Mouse (Mus musculus) c-Kit-negative CD71-positive TER-119-positive erythroid progenitor cells, embryonic 14.5 days (primary cell): ENCODE results near the gene Cbx3.
A peak's percentile ranks its signal among the peaks of the same experiment; 100 is the strongest.

ENCODE experiments used
- DNase-seq: peaks from one replicate; pipeline ENCODE4 v3.0.0-alpha.2; 2013; ENCODE audit warnings: low read depth, low spot score

The Cbx3 gene

DNA sequence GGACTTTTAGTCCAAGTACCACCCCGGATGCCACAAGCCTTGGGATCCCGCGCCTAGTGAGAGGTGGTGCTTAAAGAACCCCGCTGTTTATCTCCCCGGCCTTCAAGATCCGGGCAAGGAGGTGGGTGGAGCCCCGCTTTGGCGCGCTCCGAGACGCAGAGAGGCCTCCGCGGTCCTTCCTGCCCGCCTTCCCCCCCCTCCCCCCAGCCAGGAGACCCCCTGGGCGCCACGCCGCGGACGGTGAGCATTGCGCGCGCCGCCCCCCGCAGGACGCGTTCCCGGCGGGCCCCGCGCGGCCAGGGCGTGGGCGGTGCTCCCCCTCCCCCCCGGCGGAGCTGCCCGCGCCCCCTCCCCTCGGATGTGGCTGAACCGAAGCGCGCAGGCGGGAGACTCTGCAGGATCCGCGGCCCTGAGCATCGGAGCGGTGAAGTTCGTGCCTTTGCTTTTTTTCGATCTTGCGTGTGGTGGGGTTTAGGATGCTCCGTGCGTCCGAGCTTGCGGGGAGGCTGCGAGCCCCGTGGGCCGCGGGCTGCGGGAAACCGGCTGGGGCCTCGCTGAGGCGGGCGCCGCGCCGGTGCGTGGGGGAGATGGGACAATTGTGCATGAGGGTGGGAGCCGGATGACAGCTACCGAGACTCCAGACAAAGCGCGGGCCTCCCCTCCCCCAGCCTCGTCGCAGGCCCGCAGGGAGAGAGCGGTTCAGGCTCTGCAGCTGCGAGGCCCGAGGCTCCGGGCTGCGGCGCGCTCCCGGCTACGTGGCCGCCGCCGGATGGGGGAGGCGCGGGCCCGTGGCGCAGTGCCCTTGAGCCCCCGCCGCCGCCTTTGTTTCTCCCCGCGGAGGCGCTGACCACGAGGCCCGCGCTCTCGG is at the start of gene Cbx3:
TSS of gene Cbx3 (plus strand) at position 50 of the 868 bp plus-strand sequence.
- peak; percentile 81 for DNase-seq

- no peak for DNase-seq
These were observed 46.6 kb upstream of the Cbx3 start for GRCm38 (mm10) chr6:51423466-51424122.

GRCm38 (mm10) chr6:51424537-51424936 is 45.6 kb upstream of the Cbx3 start:
- no peak for DNase-seq

DNA sequence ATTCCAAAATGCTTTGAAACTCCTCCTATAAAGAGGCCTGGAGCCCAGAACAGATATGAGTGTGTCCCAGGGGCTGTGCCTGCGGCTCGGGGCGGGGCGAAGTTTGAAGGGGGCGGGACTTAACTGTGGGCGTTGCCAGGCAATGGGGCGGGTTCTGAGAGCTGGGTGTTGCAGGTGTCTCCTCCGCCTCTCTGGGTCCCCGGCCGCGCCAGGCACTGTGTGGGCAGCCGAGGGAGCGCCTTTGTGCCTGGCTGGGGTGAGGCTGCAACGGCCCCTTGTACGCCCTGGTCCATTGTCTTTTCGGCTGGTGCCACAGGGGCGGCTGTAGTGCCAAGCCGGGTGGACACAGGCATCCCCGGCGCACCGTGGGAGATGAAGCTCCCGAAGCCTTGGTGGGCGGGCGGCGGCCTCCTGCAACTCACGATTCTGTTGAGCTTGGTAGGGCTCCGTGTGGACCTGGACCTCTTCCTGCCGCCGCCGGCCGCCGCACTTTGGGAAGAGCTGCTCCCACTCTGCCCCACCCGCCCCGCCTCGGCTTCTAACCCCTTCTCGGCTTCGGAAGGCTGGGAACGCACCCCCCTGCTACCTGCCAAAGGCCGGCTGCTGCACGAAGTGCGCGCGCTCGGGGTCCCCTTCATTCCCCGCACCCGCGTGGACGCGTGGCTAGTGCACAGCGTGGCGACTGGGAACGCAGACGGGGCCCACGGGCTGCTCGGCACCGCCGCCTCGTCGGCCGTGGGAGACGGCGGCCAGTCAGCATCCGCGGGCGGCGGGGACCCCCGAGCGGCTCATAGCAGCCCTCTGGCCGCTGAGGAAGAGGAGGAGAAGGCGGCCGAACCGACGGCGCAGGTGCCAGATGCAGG is 37.4 kb upstream of the Cbx3 start, which contains the start of gene Nfe2l3:
TSS of gene Nfe2l3 (plus strand) at position 136 of the 863 bp plus-strand sequence.
- DNase-seq, result peak; percentile 21

DNA sequence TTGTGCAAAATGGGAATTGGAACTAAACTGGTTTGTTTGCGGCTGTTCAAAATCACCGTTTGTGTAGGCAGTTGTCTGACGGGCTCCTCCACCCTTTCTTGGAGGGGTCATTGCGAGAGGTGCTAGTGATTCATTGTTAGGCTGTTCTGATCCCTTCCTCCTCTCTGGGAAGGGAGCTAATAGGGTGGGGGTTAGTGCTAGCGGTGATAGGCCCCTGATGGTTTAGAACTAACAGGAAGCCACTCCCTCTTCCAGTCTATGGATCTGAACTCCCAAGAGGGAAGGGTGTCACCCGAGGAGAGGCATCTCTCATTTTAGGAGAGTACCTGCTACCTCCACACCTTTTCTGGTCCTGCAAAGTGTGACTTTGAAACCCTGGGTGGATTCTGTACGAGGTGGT is 35.9 kb upstream of the Cbx3 start:
- DNase-seq, result no peak

- no peak for DNase-seq
These were observed 32.5 kb upstream of the Cbx3 start for GRCm38 (mm10) chr6:51437665-51438064.

DNA sequence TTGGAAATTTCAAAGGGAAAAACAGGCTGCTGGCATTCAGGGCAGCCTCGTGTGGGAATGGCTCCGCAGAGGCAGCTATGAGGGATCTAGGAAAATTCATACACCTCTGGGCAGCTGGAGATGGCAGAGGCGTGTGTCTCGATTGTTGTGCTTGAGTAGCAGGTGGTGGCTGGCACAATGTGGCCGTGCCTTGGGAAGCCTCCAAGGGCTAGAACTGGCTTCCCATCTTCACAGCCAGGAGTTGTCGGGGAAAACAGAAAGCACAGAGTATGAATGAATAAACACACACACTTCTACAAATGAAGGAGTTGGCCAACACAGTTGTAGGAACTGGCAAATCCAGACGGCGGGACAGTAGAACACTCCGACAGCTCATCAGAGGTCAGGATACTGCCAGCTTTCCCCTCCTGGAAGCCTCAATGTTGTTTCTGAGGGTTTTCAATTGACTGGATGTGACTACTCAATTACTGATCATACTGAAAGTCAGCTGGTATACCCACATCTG is 31.3 kb upstream of the Cbx3 start:
- DNase-seq, result no peak

DNA sequence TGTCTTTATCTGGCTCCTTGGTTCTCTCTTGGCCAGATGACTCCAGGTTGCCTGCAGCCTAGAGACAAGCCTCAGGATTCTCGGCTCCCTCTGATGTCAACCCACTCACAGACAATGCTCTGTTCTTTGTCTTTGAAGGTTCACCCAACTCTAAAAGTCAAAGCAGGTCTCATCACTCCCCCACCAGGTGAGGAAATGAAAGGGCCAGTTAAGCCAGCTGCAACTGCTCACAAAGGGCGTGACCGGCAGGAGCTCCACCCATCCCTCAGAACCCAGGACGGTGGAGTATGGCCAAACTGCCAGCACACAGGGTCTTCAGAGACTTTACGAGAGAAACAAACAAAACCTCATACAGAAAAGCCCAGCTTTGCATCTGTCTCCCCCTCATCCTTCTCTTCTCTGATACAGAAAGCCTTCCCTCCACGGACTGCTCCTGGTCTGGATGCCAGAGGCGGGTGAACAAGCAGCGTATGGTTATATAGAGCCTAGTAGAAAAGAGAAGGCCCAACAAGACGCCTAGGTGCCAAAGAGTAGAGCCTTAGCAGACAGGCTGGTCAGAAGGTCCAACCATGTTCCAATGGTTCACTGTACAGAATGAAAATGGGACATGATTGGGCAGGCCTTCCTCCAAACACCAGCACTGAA is 27.8 kb upstream of the Cbx3 start:
- no peak for DNase-seq

- DNase-seq, result no peak
These were observed 17.1 kb upstream of the Cbx3 start for GRCm38 (mm10) chr6:51452927-51453503.

- DNase-seq, result no peak
These were observed 15.2 kb upstream of the Cbx3 start for GRCm38 (mm10) chr6:51454949-51455348.

DNA sequence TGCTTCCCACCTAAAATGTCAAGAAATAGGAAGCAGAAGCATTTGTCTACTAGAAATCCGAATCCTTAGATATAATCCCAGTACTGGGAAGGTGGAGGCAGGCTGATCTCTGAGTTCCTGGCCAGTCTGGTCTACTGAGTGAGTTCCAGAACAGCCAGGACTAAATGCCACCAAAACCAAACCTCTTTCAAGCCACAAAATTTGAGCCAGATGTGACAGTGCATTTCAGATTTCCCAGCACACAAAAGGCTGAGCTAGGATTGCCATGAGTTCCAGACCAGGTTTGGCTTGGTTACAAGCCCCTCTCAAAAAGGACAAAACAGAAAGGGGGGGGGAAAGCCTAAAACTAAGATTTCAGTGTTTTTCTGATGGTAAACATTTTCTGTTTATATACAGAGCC is 14.0 kb upstream of the Cbx3 start:
- no peak for DNase-seq

DNA sequence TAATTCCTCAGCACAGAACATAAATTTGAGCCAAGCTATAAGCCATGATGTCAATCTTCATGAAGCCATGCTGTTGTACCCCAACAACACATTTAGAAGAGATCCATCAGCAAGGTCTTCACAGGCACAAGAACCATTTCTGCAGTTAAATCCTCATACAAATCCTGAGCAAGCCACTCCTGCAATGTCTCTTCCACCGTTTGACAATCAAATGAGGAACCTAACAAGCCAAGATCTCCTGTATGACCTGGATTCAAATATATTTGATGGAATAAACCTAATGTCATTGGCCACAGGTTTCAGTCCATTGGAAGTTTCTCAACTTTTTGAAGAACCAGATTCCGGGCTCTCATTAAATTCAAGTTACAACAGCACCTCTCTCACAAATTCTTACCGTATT is 12.9 kb upstream of the Cbx3 start:
- no peak for DNase-seq

DNA sequence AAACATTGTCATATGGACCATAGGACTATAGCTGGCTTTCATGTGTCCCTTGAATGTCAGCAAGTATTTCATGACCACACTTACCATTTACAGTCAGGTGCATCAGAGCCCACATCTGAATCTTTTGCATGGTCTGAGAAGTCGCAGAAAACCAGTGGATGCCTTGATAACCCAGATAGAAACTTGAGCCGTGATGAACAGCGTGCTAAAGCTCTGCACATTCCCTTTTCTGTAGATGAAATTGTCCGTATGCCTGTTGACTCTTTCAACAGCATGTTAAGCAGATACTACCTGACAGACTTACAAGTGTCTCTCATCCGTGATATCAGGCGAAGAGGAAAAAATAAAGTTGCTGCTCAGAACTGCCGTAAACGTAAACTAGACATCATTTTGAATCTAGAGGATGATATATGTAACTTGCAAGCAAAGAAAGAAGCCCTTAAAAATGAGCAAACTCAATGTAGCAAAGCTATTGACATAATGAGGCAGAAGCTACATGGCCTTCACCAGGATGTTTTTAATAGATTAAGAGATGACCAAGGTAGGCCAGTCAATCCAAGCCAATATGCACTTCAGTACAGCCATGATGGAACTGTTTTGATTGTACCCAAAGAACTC is 12.3 kb upstream of the Cbx3 start:
- DNase-seq, result no peak

DNA sequence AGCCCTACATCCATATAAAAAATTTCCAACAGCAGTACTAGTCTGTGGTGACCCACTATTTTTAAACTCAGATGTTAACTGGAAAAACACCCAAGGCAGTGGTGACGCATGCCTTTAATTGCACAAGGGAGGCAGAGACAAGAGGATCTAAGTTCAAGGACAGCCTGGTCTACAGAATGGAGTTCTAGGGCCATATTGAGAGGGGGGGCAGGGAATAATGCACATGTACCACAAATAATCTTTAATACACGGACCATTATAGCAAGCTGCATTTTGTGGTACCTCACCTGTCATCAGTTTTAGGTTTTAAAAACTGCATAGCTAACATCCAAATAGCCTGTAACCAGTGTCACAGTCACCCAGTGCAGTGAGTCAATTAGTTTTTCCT is 11.2 kb upstream of the Cbx3 start:
- no peak for DNase-seq

GRCm38 (mm10) chr6:51459313-51460020 is 10.7 kb upstream of the Cbx3 start:
- no peak for DNase-seq

- DNase-seq, result no peak
These were observed 10.2 kb upstream of the Cbx3 start for GRCm38 (mm10) chr6:51460021-51460360.

DNA sequence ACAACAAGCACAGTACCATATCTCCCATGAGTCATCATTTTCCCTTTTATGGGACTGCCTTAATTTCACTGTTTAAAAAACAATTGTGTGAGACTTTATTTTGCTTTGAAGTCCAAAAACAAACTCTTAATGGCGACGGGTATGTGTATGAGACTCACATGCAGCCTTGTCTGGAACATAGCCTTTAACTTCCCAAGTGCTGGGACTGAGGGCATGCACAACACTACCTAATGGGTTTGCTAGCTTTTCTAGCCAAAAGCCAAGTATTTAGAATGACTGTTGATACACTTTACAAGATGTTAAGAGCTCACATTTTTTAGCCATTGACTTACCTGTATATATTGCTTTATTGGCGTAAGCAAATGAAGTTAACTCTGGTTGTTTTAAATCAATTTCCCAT is 9.8 kb upstream of the Cbx3 start:
- DNase-seq, result no peak

GRCm38 (mm10) chr6:51467649-51468048 is 2.5 kb upstream of the Cbx3 start:
- DNase-seq, result no peak

GRCm38 (mm10) chr6:51468891-51469561 is 1.1 kb upstream of the Cbx3 start:
- peak; percentile 79 for DNase-seq
